In the genomic region with DNA sequence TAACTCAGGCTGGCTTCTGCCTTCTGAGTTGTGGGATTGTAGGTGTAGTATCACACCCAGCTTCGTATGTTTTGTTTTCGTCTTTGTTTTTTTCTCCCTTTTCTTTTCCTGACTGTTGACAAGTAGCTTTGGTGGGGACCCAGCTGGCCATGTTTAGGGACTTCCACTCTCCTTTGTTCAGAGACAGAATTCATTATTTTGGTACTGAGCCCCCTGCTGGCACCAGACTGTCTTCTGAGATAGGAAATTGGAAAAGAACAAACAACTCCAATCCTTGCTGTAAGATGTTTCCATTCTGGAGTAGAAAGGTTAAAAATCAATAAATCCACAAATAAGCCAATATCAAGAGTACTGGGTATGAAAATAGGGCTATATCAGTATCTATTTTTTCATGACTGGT, we compare ENCODE assay signal across 12 mouse cellular contexts. TPM values are rescaled to one million over a fixed set of nuclear protein-coding genes. Genes with fewer than 3 reads are reported as not detected.
DNase-seq lines count a peak whose midpoint lies in the region; ATAC-seq lines count a peak whose summit lies in the region.
"Had no signal": no experiment of that assay in that cellular context is flagged by ENCODE, and none has a peak within 500 bp of the region (broad histone marks: within the 10 kb centered on the region; RNA-seq: fewer than 3 reads in every experiment).

No protein-coding gene starts in this region.

- H3K27me3 ChIP-seq in forebrain, embryonic 10.5 days (ENCODE audit: poor library complexity, severe bottlenecking) = peaks cover 54% of the 10 kb centered on the region
- H3K27me3 ChIP-seq in forebrain, embryonic 11.5 days (ENCODE audit: control insufficient read depth, insufficient read depth, low read length) = peaks cover 17% of the 10 kb centered on the region
- H3K27me3 ChIP-seq in lung, embryonic 16.5 days (ENCODE audit: control insufficient read depth, insufficient read depth, low read depth, low read length) = peaks cover 17% of the 10 kb centered on the region
- peaks cover 22% of the 10 kb centered on the region for H3K27me3 ChIP-seq in hindbrain, embryonic 12.5 days
- H3K27me3 ChIP-seq in neural tube, embryonic 15.5 days (replicated peaks) = peaks cover 30% of the 10 kb centered on the region

- WGBS in forebrain, embryonic 10.5 days = 39% methylated on average over 2 of the region's 2 CpGs
- WGBS in forebrain, embryonic 11.5 days = 25% methylated on average over 2 of the region's 2 CpGs
- 63% methylated on average over 2 of the region's 2 CpGs for WGBS in lung, embryonic 16.5 days
- WGBS in hindbrain, embryonic 12.5 days = 24% methylated on average over 2 of the region's 2 CpGs
- 39% methylated on average over 2 of the region's 2 CpGs for WGBS in neural tube, embryonic 15.5 days

- no peak overlapping the region for H3K4me3 ChIP-seq in forebrain, embryonic 10.5 days
- no peak overlapping the region for H3K4me3 ChIP-seq in forebrain, embryonic 11.5 days (ENCODE audit: low read depth, low read length)
- no peak overlapping the region for H3K4me3 ChIP-seq in lung, embryonic 16.5 days (ENCODE audit: low read length)
- H3K4me3 ChIP-seq in hindbrain, embryonic 12.5 days = no peak overlapping the region
- no peak overlapping the region for H3K4me3 ChIP-seq in neural tube, embryonic 15.5 days (replicated peaks)

- no peak overlapping the region for H3K4me2 ChIP-seq in forebrain, embryonic 11.5 days (ENCODE audit: low read depth, low read length, severe bottlenecking)
- no peak overlapping the region for H3K4me2 ChIP-seq in lung, embryonic 16.5 days (ENCODE audit: low read depth, low read length)
- H3K4me2 ChIP-seq in hindbrain, embryonic 12.5 days (replicated peaks) = no peak overlapping the region
- no peak overlapping the region for H3K4me2 ChIP-seq in neural tube, embryonic 15.5 days

- no peak for ATAC-seq in forebrain, embryonic 11.5 days (replicated peaks; ENCODE audit: low FRiP score)
- ATAC-seq in lung, embryonic 16.5 days (ENCODE audit: low read depth) = no peak
- no peak for ATAC-seq in hindbrain, embryonic 12.5 days (ENCODE audit: low FRiP score)
- no peak for ATAC-seq in neural tube, embryonic 15.5 days (ENCODE audit: low FRiP score)

- no peak for DNase-seq in forebrain, embryonic 10.5 days (ENCODE audit: extremely low spot score, low spot score)
- DNase-seq in forebrain, embryonic 11.5 days (ENCODE audit: low spot score) = no peak
- DNase-seq in lung, adult 18-20 months = no peak
- DNase-seq in cerebellum, postnatal 4 days (ENCODE audit: low spot score in 2 of 2) = no peak
- DNase-seq in left cerebral cortex, postnatal 14 days (ENCODE audit: low spot score in 2 of 2) = no peak
- DNase-seq: B cell, adult 2 months had no signal

- H3K9ac ChIP-seq in forebrain, embryonic 11.5 days (ENCODE audit: low read length) = no peak overlapping the region
- no peak overlapping the region for H3K9ac ChIP-seq in lung, embryonic 16.5 days (ENCODE audit: low read length)
- H3K9ac ChIP-seq in hindbrain, embryonic 12.5 days = no peak overlapping the region
- no peak overlapping the region for H3K9ac ChIP-seq in neural tube, embryonic 15.5 days (replicated peaks)

- H3K4me1 ChIP-seq in forebrain, embryonic 10.5 days = peaks cover 62% of the 10 kb centered on the region
- peaks cover 13% of the 10 kb centered on the region; the same call in 1 of the 2 replicates for H3K4me1 ChIP-seq in forebrain, embryonic 11.5 days (replicated peaks; ENCODE audit: control insufficient read depth, insufficient read depth, low read length)
- H3K4me1 ChIP-seq in lung, embryonic 16.5 days (replicated peaks; ENCODE audit: control insufficient read depth, insufficient read depth, low read length) = peaks cover 28% of the 10 kb centered on the region
- H3K4me1 ChIP-seq in hindbrain, embryonic 12.5 days = peaks cover 38% of the 10 kb centered on the region
- H3K4me1 ChIP-seq in neural tube, embryonic 15.5 days = peaks cover 34% of the 10 kb centered on the region

- peak overlapping the region; percentile 79; the same call in 1 of the 2 replicates for H3K27ac ChIP-seq in forebrain, embryonic 10.5 days
- H3K27ac ChIP-seq in forebrain, embryonic 11.5 days (ENCODE audit: low read depth, low read length) = no peak overlapping the region
- peak overlapping the region; percentile 82 for H3K27ac ChIP-seq in lung, embryonic 16.5 days (ENCODE audit: low read length)
- H3K27ac ChIP-seq in hindbrain, embryonic 12.5 days = peak overlapping the region; percentile 55; the same call in 1 of the 2 replicates
- peak overlapping the region; percentile 64 for H3K27ac ChIP-seq in neural tube, embryonic 15.5 days (replicated peaks)

- H3K36me3 ChIP-seq in forebrain, embryonic 10.5 days (replicated peaks) = no peaks in the 10 kb centered on the region
- no peaks in the 10 kb centered on the region for H3K36me3 ChIP-seq in forebrain, embryonic 11.5 days (ENCODE audit: control insufficient read depth, insufficient read depth, low read length)
- no peaks in the 10 kb centered on the region for H3K36me3 ChIP-seq in lung, embryonic 16.5 days (ENCODE audit: control insufficient read depth, insufficient read depth, low read length)
- no peaks in the 10 kb centered on the region for H3K36me3 ChIP-seq in hindbrain, embryonic 12.5 days
- no peaks in the 10 kb centered on the region for H3K36me3 ChIP-seq in neural tube, embryonic 15.5 days

- no peaks in the 10 kb centered on the region for H3K9me3 ChIP-seq in forebrain, embryonic 10.5 days
- no peaks in the 10 kb centered on the region for H3K9me3 ChIP-seq in forebrain, embryonic 11.5 days (ENCODE audit: control insufficient read depth, low read length)
- no peaks in the 10 kb centered on the region for H3K9me3 ChIP-seq in lung, embryonic 16.5 days (ENCODE audit: control insufficient read depth, low read length)
- no peaks in the 10 kb centered on the region for H3K9me3 ChIP-seq in hindbrain, embryonic 12.5 days (replicated peaks)
- H3K9me3 ChIP-seq in neural tube, embryonic 15.5 days (replicated peaks) = no peaks in the 10 kb centered on the region

- intact Hi-C loops in left cerebral cortex, postnatal 14 days (cut with DNase I) = loop anchor here (5.0 kb wide), 1 partner anchor 54 kb away; no protein-coding TSS in a partner anchor

RNA-seq across cellular contexts. Expression of gene Tcea2, which starts 3.7 kb away (rescaled TPM):
- 17.0 and 18.7 TPM in 2 replicates for polyA plus RNA-seq in forebrain, embryonic 10.5 days (2016; fragmentation: Nextera tagmentation; extraction: Ambion mirVana)
- 21.1 and 22.6 TPM in 2 replicates for polyA plus RNA-seq in forebrain, embryonic 11.5 days (2014; fragmentation: Nextera tagmentation; extraction: Ambion mirVana)
- 19.3 and 19.7 TPM in 2 replicates for polyA plus RNA-seq in lung, embryonic 16.5 days (2015; fragmentation: Nextera tagmentation; extraction: Ambion mirVana)
- polyA plus RNA-seq in hindbrain, embryonic 12.5 days (2016; fragmentation: Nextera tagmentation; extraction: Ambion mirVana) = 27.7 and 29.9 TPM in 2 replicates
- polyA plus RNA-seq in neural tube, embryonic 15.5 days (2015; fragmentation: Nextera tagmentation; extraction: Ambion mirVana) = 43.2 and 44.9 TPM in 2 replicates
- total RNA-seq in left cerebral cortex, postnatal 14 days (2021) = 10 to 100 TPM; 60.0 to 62.9 TPM

RNA-seq across cellular contexts. Expression of gene Sox18, which starts 5.0 kb away (rescaled TPM):
- polyA plus RNA-seq in forebrain, embryonic 10.5 days (2016; fragmentation: Nextera tagmentation; extraction: Ambion mirVana) = 19.7 and 21.2 TPM in 2 replicates
- 15.8 and 18.8 TPM in 2 replicates for polyA plus RNA-seq in forebrain, embryonic 11.5 days (2014; fragmentation: Nextera tagmentation; extraction: Ambion mirVana)
- polyA plus RNA-seq in lung, embryonic 16.5 days (2015; fragmentation: Nextera tagmentation; extraction: Ambion mirVana) = 84.1 and 84.8 TPM in 2 replicates
- polyA plus RNA-seq in hindbrain, embryonic 12.5 days (2016; fragmentation: Nextera tagmentation; extraction: Ambion mirVana) = 21.4 and 22.0 TPM in 2 replicates
- 21.0 and 21.6 TPM in 2 replicates for polyA plus RNA-seq in neural tube, embryonic 15.5 days (2015; fragmentation: Nextera tagmentation; extraction: Ambion mirVana)
- total RNA-seq in left cerebral cortex, postnatal 14 days (2021) = 10 to 100 TPM; 10.6 to 14.7 TPM

RNA-seq across cellular contexts. Expression of gene Rgs19, which starts 17.4 kb away (rescaled TPM):
- polyA plus RNA-seq in forebrain, embryonic 10.5 days (2016; fragmentation: Nextera tagmentation; extraction: Ambion mirVana) = 75.0 and 81.6 TPM in 2 replicates
- polyA plus RNA-seq in forebrain, embryonic 11.5 days (2014; fragmentation: Nextera tagmentation; extraction: Ambion mirVana) = 64.7 and 74.8 TPM in 2 replicates
- polyA plus RNA-seq in lung, embryonic 16.5 days (2015; fragmentation: Nextera tagmentation; extraction: Ambion mirVana) = 59.8 and 63.4 TPM in 2 replicates
- 49.4 and 54.4 TPM in 2 replicates for polyA plus RNA-seq in hindbrain, embryonic 12.5 days (2016; fragmentation: Nextera tagmentation; extraction: Ambion mirVana)
- polyA plus RNA-seq in neural tube, embryonic 15.5 days (2015; fragmentation: Nextera tagmentation; extraction: Ambion mirVana) = 66.4 and 68.1 TPM in 2 replicates
- total RNA-seq in left cerebral cortex, postnatal 14 days (2021) = 10 to 100 TPM; 39.6 to 42.3 TPM

RNA-seq across cellular contexts. Expression of gene Gm29797, which starts 19.6 kb away (rescaled TPM):
- polyA plus RNA-seq in forebrain, embryonic 10.5 days (2016; fragmentation: Nextera tagmentation; extraction: Ambion mirVana) = 0.21 and 0.26 TPM in 2 replicates
- polyA plus RNA-seq in forebrain, embryonic 11.5 days (2014; fragmentation: Nextera tagmentation; extraction: Ambion mirVana) = not detected in 2 replicates
- 0.21 and 0.49 TPM in 2 replicates for polyA plus RNA-seq in lung, embryonic 16.5 days (2015; fragmentation: Nextera tagmentation; extraction: Ambion mirVana)
- 0.30 and 0.43 TPM in 2 replicates for polyA plus RNA-seq in hindbrain, embryonic 12.5 days (2016; fragmentation: Nextera tagmentation; extraction: Ambion mirVana)
- polyA plus RNA-seq in neural tube, embryonic 15.5 days (2015; fragmentation: Nextera tagmentation; extraction: Ambion mirVana) = 0.20 and 1.3 TPM in 2 replicates
- total RNA-seq in left cerebral cortex, postnatal 14 days (2021) = under 1 TPM in 1 of 2 experiments, not detected in 1; 0.78 TPM
- total RNA-seq: adrenal gland, postnatal 25 days had no signal

RNA-seq across cellular contexts. Expression of gene Lkaaear1, which starts 21.8 kb away (rescaled TPM):
- polyA plus RNA-seq in forebrain, embryonic 10.5 days (2016; fragmentation: Nextera tagmentation; extraction: Ambion mirVana) = not detected in 2 replicates
- polyA plus RNA-seq in forebrain, embryonic 11.5 days (2014; fragmentation: Nextera tagmentation; extraction: Ambion mirVana) = not detected in 2 replicates
- polyA plus RNA-seq in lung, embryonic 16.5 days (2015; fragmentation: Nextera tagmentation; extraction: Ambion mirVana) = not detected in 2 replicates
- polyA plus RNA-seq in hindbrain, embryonic 12.5 days (2016; fragmentation: Nextera tagmentation; extraction: Ambion mirVana) = not detected in 2 replicates
- not detected in 2 replicates for polyA plus RNA-seq in neural tube, embryonic 15.5 days (2015; fragmentation: Nextera tagmentation; extraction: Ambion mirVana)
- total RNA-seq in left cerebral cortex, postnatal 14 days (2021) = not detected
- total RNA-seq: adrenal gland, postnatal 25 days had no signal
- polyA plus RNA-seq: limb, embryonic 14.5 days; thymus, postnatal 0 days had no signal
